Comparison of ENCODE assay signal across 7 mouse cellular contexts in the genomic region with DNA sequence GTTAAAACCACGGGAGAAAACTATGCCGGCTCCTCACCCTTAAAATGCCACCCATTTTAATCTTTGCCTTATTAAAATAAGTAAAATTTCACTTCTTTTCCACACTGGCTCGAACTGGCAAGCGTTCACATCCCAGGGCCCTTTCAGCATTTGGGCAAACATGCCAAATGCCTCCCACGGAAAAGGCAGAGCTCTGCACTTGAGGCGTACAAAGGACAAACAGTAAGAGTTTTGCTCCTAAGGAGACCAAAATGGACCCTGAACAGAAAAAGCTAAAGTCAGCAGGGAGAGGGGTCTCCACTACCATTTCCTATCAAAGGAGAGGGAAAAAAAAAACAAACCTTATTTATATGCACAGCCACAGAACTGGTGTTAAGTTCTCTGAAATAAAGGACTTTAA.
DNase-seq lines count a peak whose midpoint lies in the region; ATAC-seq lines count a peak whose summit lies in the region.

No protein-coding gene starts in this region.

- no peak overlapping the region; the same call in 1 of the 2 replicates for H3K4me2 ChIP-seq in forebrain, embryonic 15.5 days (replicated peaks)

- H3K9ac ChIP-seq in forebrain, embryonic 15.5 days (replicated peaks), result no peak overlapping the region

- DNase-seq in lung, postnatal 10 days, result peak; percentile 5
- DNase-seq in lung, postnatal 4 days, result no peak
- no peak for DNase-seq in midbrain, embryonic 10.5 days (ENCODE audit: low spot score)
- no peak for DNase-seq in right cerebral cortex, postnatal 4 days
- no peak for DNase-seq in thymus, postnatal 25 days
- no peak for DNase-seq in thymus, postnatal 0 days (ENCODE audit: low spot score)

- H3K4me1 ChIP-seq in forebrain, embryonic 15.5 days, result peaks cover 29% of the 10 kb centered on the region
- peaks cover 26% of the 10 kb centered on the region for H3K4me1 ChIP-seq in midbrain, embryonic 10.5 days

- H3K9me3 ChIP-seq in forebrain, embryonic 15.5 days, result peaks cover 4% of the 10 kb centered on the region; the same call in 1 of the 2 replicates
- H3K9me3 ChIP-seq in midbrain, embryonic 10.5 days (replicated peaks), result peaks cover 8% of the 10 kb centered on the region

- H3K27ac ChIP-seq in forebrain, embryonic 15.5 days (replicated peaks), result peak overlapping the region; percentile 57
- peak overlapping the region; percentile 69 for H3K27ac ChIP-seq in midbrain, embryonic 10.5 days (replicated peaks)

- H3K36me3 ChIP-seq in forebrain, embryonic 15.5 days, result peaks cover 12% of the 10 kb centered on the region
- H3K36me3 ChIP-seq in midbrain, embryonic 10.5 days, result peaks cover 66% of the 10 kb centered on the region

- 27% methylated on average over 6 of the region's 6 CpGs for WGBS in forebrain, embryonic 15.5 days
- WGBS in midbrain, embryonic 10.5 days, result 85% methylated on average over 6 of the region's 6 CpGs

- H3K27me3 ChIP-seq in forebrain, embryonic 15.5 days, result no peaks in the 10 kb centered on the region
- no peaks in the 10 kb centered on the region for H3K27me3 ChIP-seq in midbrain, embryonic 10.5 days (ENCODE audit: low read depth, poor library complexity, severe bottlenecking)

- ATAC-seq in forebrain, embryonic 15.5 days (replicated peaks), result no peak

- H3K4me3 ChIP-seq in forebrain, embryonic 15.5 days, result no peak overlapping the region
- no peak overlapping the region for H3K4me3 ChIP-seq in midbrain, embryonic 10.5 days
